Mouse (Mus musculus): ENCODE measurements around the gene Notum. TPM values are rescaled to one million over a fixed set of nuclear protein-coding genes. Genes with fewer than 3 reads are reported as not detected.

Notum gene
- polyA plus RNA-seq, 1 experiment from 2014 or later, result 1.4 TPM

GRCm38 (mm10) chr11:120662759-120663158 is 1.8 kb upstream of the Notum start:
- Histone ChIP-seq H3K27ac (replicated peaks) (no peak overlapping the region), H3K9me3 (ENCODE audit: control insufficient read depth, low read length) (no peaks in the 10 kb centered on the region), H3K4me3 (ENCODE audit: low read depth, low read length) (no peak overlapping the region), H3K4me2 (replicated peaks; ENCODE audit: low read depth) (no peak overlapping the region), H3K4me1 (replicated peaks; ENCODE audit: control insufficient read depth, insufficient read depth) (peaks cover 3% of the 10 kb centered on the region; the same call in 1 of the 2 replicates), H3K9ac (ENCODE audit: low read length) (no peak overlapping the region), H3K36me3 (ENCODE audit: control insufficient read depth, insufficient read depth, low read length) (no peaks in the 10 kb centered on the region), H3K27me3 (ENCODE audit: control insufficient read depth, insufficient read depth, low read length) (peaks cover 21% of the 10 kb centered on the region)
- DNase-seq (ENCODE audit: low spot score), result no peak
- no peak for ATAC-seq (ENCODE audit: low FRiP score, low TSS enrichment)
- TF ChIP-seq CTCF (IDR thresholded peaks at IDR 0.05; ENCODE audit: low read depth) (no peak), EP300 (optimal IDR thresholded peaks at IDR 0.05) (no peak)
- 57% methylated on average over 6 of the region's 6 CpGs for WGBS

GRCm38 (mm10) chr11:120660301-120661075 is 487 bp downstream of the Notum start:
- TF ChIP-seq EP300 (optimal IDR thresholded peaks at IDR 0.05) (no peak), CTCF (IDR thresholded peaks at IDR 0.05; ENCODE audit: low read depth) (peak; percentile 41)
- peak; percentile 50 for ATAC-seq (ENCODE audit: low FRiP score, low TSS enrichment)
- peak; percentile 58 for DNase-seq (ENCODE audit: low spot score)
- H3K4me2 ChIP-seq (replicated peaks; ENCODE audit: low read depth), result peak overlapping the region; percentile 66
- no peaks in the 10 kb centered on the region for H3K9me3 ChIP-seq (ENCODE audit: control insufficient read depth, low read length)
- under 1% methylated on average over 80 of the region's 95 CpGs for WGBS
- H3K36me3 ChIP-seq (ENCODE audit: control insufficient read depth, insufficient read depth, low read length), result no peaks in the 10 kb centered on the region
- no peak overlapping the region for H3K27ac ChIP-seq (replicated peaks)
- H3K4me1 ChIP-seq (replicated peaks; ENCODE audit: control insufficient read depth, insufficient read depth), result peaks cover 3% of the 10 kb centered on the region; the same call in 1 of the 2 replicates
- H3K4me3 ChIP-seq (ENCODE audit: low read depth, low read length), result peak overlapping the region; percentile 43
- H3K9ac ChIP-seq (ENCODE audit: low read length), result peak overlapping the region; percentile 45
- peaks cover 21% of the 10 kb centered on the region for H3K27me3 ChIP-seq (ENCODE audit: control insufficient read depth, insufficient read depth, low read length)

GRCm38 (mm10) chr11:120659509-120660300 is 1.3 kb downstream of the Notum start:
- TF ChIP-seq CTCF (IDR thresholded peaks at IDR 0.05; ENCODE audit: low read depth), result no peak
- no peak for TF ChIP-seq EP300 (optimal IDR thresholded peaks at IDR 0.05)
- ATAC-seq (ENCODE audit: low FRiP score, low TSS enrichment) (no peak), DNase-seq (ENCODE audit: low spot score) (no peak)
- H3K4me2 ChIP-seq (replicated peaks; ENCODE audit: low read depth), result peak overlapping the region; percentile 66
- H3K4me1 ChIP-seq (replicated peaks; ENCODE audit: control insufficient read depth, insufficient read depth), result peaks cover 3% of the 10 kb centered on the region; the same call in 1 of the 2 replicates
- peaks cover 21% of the 10 kb centered on the region for H3K27me3 ChIP-seq (ENCODE audit: control insufficient read depth, insufficient read depth, low read length)
- no peak overlapping the region for H3K27ac ChIP-seq (replicated peaks)
- 3% methylated on average over 49 of the region's 50 CpGs for WGBS
- H3K36me3 ChIP-seq (ENCODE audit: control insufficient read depth, insufficient read depth, low read length), result no peaks in the 10 kb centered on the region
- peak overlapping the region; percentile 23; the same call in 1 of the 2 replicates for H3K9ac ChIP-seq (ENCODE audit: low read length)
- peak overlapping the region; percentile 43 for H3K4me3 ChIP-seq (ENCODE audit: low read depth, low read length)
- no peaks in the 10 kb centered on the region for H3K9me3 ChIP-seq (ENCODE audit: control insufficient read depth, low read length)

- H3K4me1 ChIP-seq (replicated peaks; ENCODE audit: control insufficient read depth, insufficient read depth), result peaks cover 3% of the 10 kb centered on the region; the same call in 1 of the 2 replicates
- 0 out of 2 replicates have a peak overlapping the region, but pooled peaks have one; percentile 2 for H3K4me3 ChIP-seq (ENCODE audit: low read depth, low read length)
- H3K27me3 ChIP-seq (ENCODE audit: control insufficient read depth, insufficient read depth, low read length), result peaks cover 21% of the 10 kb centered on the region
- H3K27ac ChIP-seq (replicated peaks), result no peak overlapping the region
- peak overlapping the region; percentile 25 for H3K4me2 ChIP-seq (replicated peaks; ENCODE audit: low read depth)
- TF ChIP-seq EP300 (optimal IDR thresholded peaks at IDR 0.05) (no peak), CTCF (IDR thresholded peaks at IDR 0.05; ENCODE audit: low read depth) (peak; percentile 95)
- ATAC-seq (ENCODE audit: low FRiP score, low TSS enrichment) (peak; percentile 51; the same call in 1 of the 2 replicates), DNase-seq (ENCODE audit: low spot score) (peak; percentile 87)
- 2% methylated on average over 23 of the region's 24 CpGs for WGBS
- no peaks in the 10 kb centered on the region for H3K9me3 ChIP-seq (ENCODE audit: control insufficient read depth, low read length)
- H3K36me3 ChIP-seq (ENCODE audit: control insufficient read depth, insufficient read depth, low read length), result no peaks in the 10 kb centered on the region
- no peak overlapping the region for H3K9ac ChIP-seq (ENCODE audit: low read length)
These were observed 2.0 kb downstream of the Notum start for GRCm38 (mm10) chr11:120658876-120659410.

- no peaks in the 10 kb centered on the region for H3K36me3 ChIP-seq (ENCODE audit: control insufficient read depth, insufficient read depth, low read length)
- H3K9me3 ChIP-seq (ENCODE audit: control insufficient read depth, low read length), result no peaks in the 10 kb centered on the region
- H3K4me1 ChIP-seq (replicated peaks; ENCODE audit: control insufficient read depth, insufficient read depth), result peaks cover 3% of the 10 kb centered on the region; the same call in 1 of the 2 replicates
- DNase-seq (ENCODE audit: low spot score) (no peak), ATAC-seq (ENCODE audit: low FRiP score, low TSS enrichment) (no peak)
- H3K27ac ChIP-seq (replicated peaks), result no peak overlapping the region
- peaks cover 21% of the 10 kb centered on the region for H3K27me3 ChIP-seq (ENCODE audit: control insufficient read depth, insufficient read depth, low read length)
- H3K9ac ChIP-seq (ENCODE audit: low read length), result no peak overlapping the region
- WGBS, result 91% methylated on average over 4 of the region's 4 CpGs
- no peak overlapping the region for H3K4me3 ChIP-seq (ENCODE audit: low read depth, low read length)
- TF ChIP-seq EP300 (optimal IDR thresholded peaks at IDR 0.05) (no peak), CTCF (IDR thresholded peaks at IDR 0.05; ENCODE audit: low read depth) (no peak)
- no peak overlapping the region for H3K4me2 ChIP-seq (replicated peaks; ENCODE audit: low read depth)
These were observed 3.7 kb downstream of the Notum start for GRCm38 (mm10) chr11:120657301-120657700.

Measured in stomach, postnatal 0 days (tissue).